Mouse (Mus musculus): ENCODE results near the gene Smyd3. TPM values are rescaled to one million over a fixed set of nuclear protein-coding genes. Genes with fewer than 3 reads are reported as not detected.

Smyd3 gene
- polyA plus RNA-seq, 1 experiment, result 40.2 TPM

- H3K36me3 ChIP-seq (ENCODE audit: control insufficient read depth, insufficient read depth, low read length, poor library complexity, severe bottlenecking), result no peaks in the 10 kb centered on the region
- no peaks in the 10 kb centered on the region for H3K4me1 ChIP-seq (ENCODE audit: control insufficient read depth, insufficient read depth, low read length)
- no peak overlapping the region for H3K4me3 ChIP-seq (ENCODE audit: low read depth, low read length)
- TF ChIP-seq POLR2A (IDR thresholded peaks at IDR 0.05; ENCODE audit: insufficient read depth, low read length) (no peak), CTCF (IDR thresholded peaks at IDR 0.05; ENCODE audit: low read depth, low read length) (no peak), EP300 (IDR thresholded peaks at IDR 0.05; ENCODE audit: insufficient read depth, low read depth, low read length) (no peak)
- H3K9ac ChIP-seq (ENCODE audit: low read depth, poor library complexity, severe bottlenecking), result no peak overlapping the region
- H3K9me3 ChIP-seq (replicated peaks; ENCODE audit: control insufficient read depth, insufficient read depth, low read length, poor library complexity, severe bottlenecking), result no peaks in the 10 kb centered on the region
- no peaks in the 10 kb centered on the region for H3K27me3 ChIP-seq (ENCODE audit: control insufficient read depth, insufficient read depth, low read length, poor library complexity, severe bottlenecking)
- no peak overlapping the region for H3K27ac ChIP-seq (ENCODE audit: insufficient read depth, low read length)
Observed at GRCm38 (mm10) chr1:179107761-179108694, 409.8 kb downstream of the Smyd3 start.

GRCm38 (mm10) chr1:179107211-179107610 lies 410.6 kb downstream of the Smyd3 start:
- TF ChIP-seq EP300 (IDR thresholded peaks at IDR 0.05; ENCODE audit: insufficient read depth, low read depth, low read length) (no peak), CTCF (IDR thresholded peaks at IDR 0.05; ENCODE audit: low read depth, low read length) (no peak), POLR2A (IDR thresholded peaks at IDR 0.05; ENCODE audit: insufficient read depth, low read length) (no peak)
- H3K4me1 ChIP-seq (ENCODE audit: control insufficient read depth, insufficient read depth, low read length), result no peaks in the 10 kb centered on the region
- H3K4me3 ChIP-seq (ENCODE audit: low read depth, low read length), result no peak overlapping the region
- H3K27ac ChIP-seq (ENCODE audit: insufficient read depth, low read length), result no peak overlapping the region
- no peaks in the 10 kb centered on the region for H3K36me3 ChIP-seq (ENCODE audit: control insufficient read depth, insufficient read depth, low read length, poor library complexity, severe bottlenecking)
- no peak overlapping the region for H3K9ac ChIP-seq (ENCODE audit: low read depth, poor library complexity, severe bottlenecking)
- no peaks in the 10 kb centered on the region for H3K27me3 ChIP-seq (ENCODE audit: control insufficient read depth, insufficient read depth, low read length, poor library complexity, severe bottlenecking)
- no peaks in the 10 kb centered on the region for H3K9me3 ChIP-seq (replicated peaks; ENCODE audit: control insufficient read depth, insufficient read depth, low read length, poor library complexity, severe bottlenecking)

DNA sequence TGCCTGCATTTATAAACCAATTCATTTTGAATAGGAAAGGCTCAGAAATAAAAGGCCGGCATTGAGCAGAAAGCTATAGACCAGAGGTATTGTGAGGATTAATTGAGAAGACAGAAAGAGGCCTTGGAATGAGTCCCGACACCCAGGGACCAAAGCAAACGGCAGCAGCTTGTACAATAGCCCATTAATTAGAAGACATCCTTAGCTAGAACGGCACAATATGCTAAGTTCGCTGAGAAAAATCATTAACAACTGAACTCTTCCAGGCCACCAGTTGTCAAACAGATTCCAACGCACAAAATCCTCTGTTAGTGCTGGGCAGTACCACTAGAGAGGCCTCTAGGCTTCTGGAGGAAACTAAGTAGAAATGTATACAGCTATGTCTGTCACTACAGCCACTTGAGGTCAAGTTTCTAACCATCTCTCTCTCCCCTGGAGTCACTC lies 411.1 kb downstream of the Smyd3 start:
- Histone ChIP-seq H3K27me3 (ENCODE audit: control insufficient read depth, insufficient read depth, low read length, poor library complexity, severe bottlenecking) (no peaks in the 10 kb centered on the region), H3K4me1 (ENCODE audit: control insufficient read depth, insufficient read depth, low read length) (no peaks in the 10 kb centered on the region), H3K27ac (ENCODE audit: insufficient read depth, low read length) (no peak overlapping the region), H3K9ac (ENCODE audit: low read depth, poor library complexity, severe bottlenecking) (no peak overlapping the region), H3K4me3 (ENCODE audit: low read depth, low read length) (no peak overlapping the region), H3K36me3 (ENCODE audit: control insufficient read depth, insufficient read depth, low read length, poor library complexity, severe bottlenecking) (no peaks in the 10 kb centered on the region), H3K9me3 (replicated peaks; ENCODE audit: control insufficient read depth, insufficient read depth, low read length, poor library complexity, severe bottlenecking) (no peaks in the 10 kb centered on the region)
- TF ChIP-seq CTCF (IDR thresholded peaks at IDR 0.05; ENCODE audit: low read depth, low read length) (no peak), POLR2A (IDR thresholded peaks at IDR 0.05; ENCODE audit: insufficient read depth, low read length) (no peak), EP300 (IDR thresholded peaks at IDR 0.05; ENCODE audit: insufficient read depth, low read depth, low read length) (no peak)

GRCm38 (mm10) chr1:179106103-179106701 lies 411.6 kb downstream of the Smyd3 start:
- Histone ChIP-seq H3K4me1 (ENCODE audit: control insufficient read depth, insufficient read depth, low read length) (no peaks in the 10 kb centered on the region), H3K9me3 (replicated peaks; ENCODE audit: control insufficient read depth, insufficient read depth, low read length, poor library complexity, severe bottlenecking) (no peaks in the 10 kb centered on the region), H3K27ac (ENCODE audit: insufficient read depth, low read length) (no peak overlapping the region), H3K36me3 (ENCODE audit: control insufficient read depth, insufficient read depth, low read length, poor library complexity, severe bottlenecking) (no peaks in the 10 kb centered on the region), H3K27me3 (ENCODE audit: control insufficient read depth, insufficient read depth, low read length, poor library complexity, severe bottlenecking) (no peaks in the 10 kb centered on the region), H3K4me3 (ENCODE audit: low read depth, low read length) (no peak overlapping the region), H3K9ac (ENCODE audit: low read depth, poor library complexity, severe bottlenecking) (no peak overlapping the region)
- TF ChIP-seq POLR2A (IDR thresholded peaks at IDR 0.05; ENCODE audit: insufficient read depth, low read length) (no peak), EP300 (IDR thresholded peaks at IDR 0.05; ENCODE audit: insufficient read depth, low read depth, low read length) (no peak)

DNA sequence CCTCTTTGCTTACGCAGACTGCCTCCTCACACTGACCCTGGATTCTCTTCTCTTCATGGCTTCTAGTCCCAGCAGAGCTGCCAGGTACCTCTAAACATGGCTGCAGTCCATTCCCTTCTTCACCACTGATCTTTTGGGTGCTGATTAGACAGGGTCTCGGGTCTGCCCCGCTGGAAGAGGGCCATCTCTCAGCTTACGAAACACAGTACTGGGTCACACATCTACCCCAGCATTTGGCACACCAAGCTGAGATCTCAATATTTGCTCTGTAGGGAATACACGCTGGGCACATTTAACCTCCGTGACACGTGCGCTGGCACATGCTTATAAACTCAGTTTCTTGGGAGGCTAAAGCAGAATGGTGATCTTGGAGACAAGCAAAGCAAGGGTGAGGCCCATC lies 413.4 kb downstream of the Smyd3 start:
- H3K4me1 ChIP-seq (ENCODE audit: control insufficient read depth, insufficient read depth, low read length), result no peaks in the 10 kb centered on the region
- H3K36me3 ChIP-seq (ENCODE audit: control insufficient read depth, insufficient read depth, low read length, poor library complexity, severe bottlenecking), result no peaks in the 10 kb centered on the region
- no peak overlapping the region for H3K27ac ChIP-seq (ENCODE audit: insufficient read depth, low read length)
- no peak overlapping the region for H3K9ac ChIP-seq (ENCODE audit: low read depth, poor library complexity, severe bottlenecking)
- H3K4me3 ChIP-seq (ENCODE audit: low read depth, low read length), result no peak overlapping the region
- H3K9me3 ChIP-seq (replicated peaks; ENCODE audit: control insufficient read depth, insufficient read depth, low read length, poor library complexity, severe bottlenecking), result no peaks in the 10 kb centered on the region
- no peaks in the 10 kb centered on the region for H3K27me3 ChIP-seq (ENCODE audit: control insufficient read depth, insufficient read depth, low read length, poor library complexity, severe bottlenecking)
- TF ChIP-seq POLR2A (IDR thresholded peaks at IDR 0.05; ENCODE audit: insufficient read depth, low read length), result no peak
- TF ChIP-seq CTCF (IDR thresholded peaks at IDR 0.05; ENCODE audit: low read depth, low read length), result no peak
- TF ChIP-seq EP300 (IDR thresholded peaks at IDR 0.05; ENCODE audit: insufficient read depth, low read depth, low read length), result no peak

- Histone ChIP-seq H3K27me3 (ENCODE audit: control insufficient read depth, insufficient read depth, low read length, poor library complexity, severe bottlenecking) (no peaks in the 10 kb centered on the region), H3K36me3 (ENCODE audit: control insufficient read depth, insufficient read depth, low read length, poor library complexity, severe bottlenecking) (no peaks in the 10 kb centered on the region), H3K4me1 (ENCODE audit: control insufficient read depth, insufficient read depth, low read length) (peaks cover 1% of the 10 kb centered on the region), H3K9ac (ENCODE audit: low read depth, poor library complexity, severe bottlenecking) (no peak overlapping the region), H3K9me3 (replicated peaks; ENCODE audit: control insufficient read depth, insufficient read depth, low read length, poor library complexity, severe bottlenecking) (no peaks in the 10 kb centered on the region), H3K4me3 (ENCODE audit: low read depth, low read length) (no peak overlapping the region), H3K27ac (ENCODE audit: insufficient read depth, low read length) (no peak overlapping the region)
- TF ChIP-seq POLR2A (IDR thresholded peaks at IDR 0.05; ENCODE audit: insufficient read depth, low read length) (no peak), EP300 (IDR thresholded peaks at IDR 0.05; ENCODE audit: insufficient read depth, low read depth, low read length) (no peak), CTCF (IDR thresholded peaks at IDR 0.05; ENCODE audit: low read depth, low read length) (no peak)
Observed at GRCm38 (mm10) chr1:179096993-179097392, 420.8 kb downstream of the Smyd3 start.
